Mouse (Mus musculus) cerebellum, postnatal 10 days (tissue): ENCODE data around the gene Tas2r113.
"Not testable (repeated sequence)": the region's sequence is repeated elsewhere in the genome, so short reads cannot be mapped to it uniquely, and the experiment has no call there.

ENCODE experiments used
- DNase-seq, 2 experiments: peaks; one replicate each; pipeline ENCODE4 v3.0.0; 2021; ENCODE audit warnings: mixed read lengths in 2 of 2

The Tas2r113 gene

DNA sequence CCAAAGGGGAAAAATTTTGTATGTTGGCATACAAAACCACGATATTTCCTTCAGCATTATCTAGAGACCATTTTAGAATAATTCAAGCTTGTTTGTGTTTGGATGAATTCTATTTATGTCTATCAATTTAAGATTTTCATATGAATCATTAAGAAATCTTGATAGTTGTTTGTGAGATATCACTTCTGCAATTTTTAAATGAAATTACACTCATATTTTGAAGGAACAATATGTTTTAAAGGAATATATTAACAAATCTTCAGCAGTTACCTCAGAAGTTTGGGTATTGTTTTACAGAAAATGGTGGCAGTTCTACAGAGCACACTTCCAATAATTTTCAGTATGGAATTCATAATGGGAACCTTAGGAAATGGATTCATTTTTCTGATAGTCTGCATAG lies at the start of gene Tas2r113:
Tas2r113 (plus strand) TSS at position 301 of the 400 bp plus-strand sequence.
- DNase-seq: no peak

DNA sequence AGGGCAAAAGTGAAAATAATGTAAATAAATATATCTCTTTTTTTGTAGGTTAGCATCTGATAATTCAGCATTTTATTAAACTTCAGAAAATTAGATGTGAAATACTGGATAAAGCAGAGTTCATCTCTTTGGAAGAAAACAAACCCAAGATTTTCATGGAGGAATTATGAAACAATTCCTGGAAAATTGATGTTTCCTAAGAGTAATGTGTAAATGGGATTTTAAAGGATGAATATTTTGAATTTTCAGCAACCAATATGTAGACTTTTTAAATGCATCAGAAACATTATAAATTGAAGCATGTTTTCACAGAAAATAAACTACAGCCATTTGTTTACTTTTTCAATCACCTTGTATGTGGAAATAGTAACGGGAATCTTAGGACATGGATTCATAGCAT lies 46.0 kb upstream of the Tas2r113 start, which contains the start of gene Tas2r123:
Tas2r123 (plus strand) TSS at position 301 of the 400 bp plus-strand sequence.
- no peak for DNase-seq

DNA sequence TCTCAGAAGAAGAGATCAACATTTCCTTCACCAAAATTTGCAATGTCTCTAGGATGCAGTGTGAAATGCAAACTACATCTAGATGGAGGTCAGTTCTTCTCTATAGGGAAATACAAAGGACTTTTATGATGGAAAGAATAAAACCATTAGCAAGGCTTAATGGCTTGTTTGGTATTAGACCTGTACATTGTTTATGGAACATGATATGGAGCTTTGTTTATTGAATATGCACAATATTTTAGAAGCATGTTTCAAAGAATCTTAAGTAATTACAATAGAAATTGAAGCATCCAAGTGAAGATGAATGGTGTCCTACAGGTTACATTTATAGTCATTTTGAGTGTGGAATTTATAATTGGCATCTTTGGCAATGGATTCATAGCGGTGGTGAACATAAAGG lies 37.7 kb upstream of the Tas2r113 start, which contains the start of gene Tas2r116:
Tas2r116 (plus strand) TSS at position 301 of the 400 bp plus-strand sequence.
- no peak for DNase-seq

- DNase-seq: no peak
These were observed 25.1 kb upstream of the Tas2r113 start, which contains the start of gene Tas2r110 for GRCm38 (mm10) chr6:132867708-132868107. Gene Tas2r110 (plus strand): TSS chr6:132868008.

- DNase-seq: no peak
These were observed 16.5 kb downstream of the Tas2r113 start, which contains the start of gene Tas2r125 for GRCm38 (mm10) chr6:132909351-132909750. Gene Tas2r125 (plus strand): TSS chr6:132909651.

DNA sequence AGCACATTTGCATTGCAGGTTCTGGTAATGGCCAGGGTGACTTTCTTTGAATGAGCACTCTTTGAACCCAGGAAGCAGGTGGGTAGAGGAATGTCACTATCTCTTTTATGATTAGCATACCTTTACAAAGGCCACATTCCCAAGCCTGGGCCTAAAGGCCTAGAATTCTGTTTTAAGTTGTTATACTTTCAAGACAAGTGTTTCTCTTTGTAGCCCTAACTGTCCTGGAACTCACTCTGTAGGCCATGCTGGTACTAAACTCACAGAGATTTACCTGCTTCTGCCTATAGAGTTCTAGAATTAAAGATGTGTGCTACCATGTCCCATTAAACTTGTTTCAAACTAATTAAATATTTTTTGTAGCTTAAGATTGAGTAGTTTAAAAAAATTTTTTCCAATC lies 48.6 kb downstream of the Tas2r113 start:
- DNase-seq: not testable (repeated sequence)
